13 mouse cellular contexts compared by ENCODE assay signal in the genomic region with DNA sequence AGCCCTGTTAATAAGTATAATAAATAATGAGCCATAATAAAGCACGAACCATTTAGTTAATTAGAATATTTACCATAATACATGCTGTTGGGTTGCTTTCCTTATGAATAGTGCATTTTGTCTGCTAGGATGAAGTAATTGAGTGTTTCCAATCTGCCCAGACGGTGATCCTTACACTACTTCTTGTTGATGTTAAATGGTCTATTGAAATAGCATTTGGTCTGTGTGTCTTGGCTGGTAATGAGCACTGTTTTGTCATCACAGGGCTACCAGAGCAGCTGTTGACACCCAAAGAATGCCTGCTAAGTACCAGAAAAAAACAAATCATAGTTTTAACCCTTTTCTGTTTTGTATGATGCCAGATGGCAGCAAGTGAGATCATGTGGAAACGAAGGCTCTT. TPM values are rescaled to one million over a fixed set of nuclear protein-coding genes. Genes with fewer than 3 reads are reported as not detected.
DNase-seq lines count a peak whose midpoint lies in the region; ATAC-seq lines count a peak whose summit lies in the region.
"Had no signal": no experiment of that assay in that cellular context is flagged by ENCODE, and none has a peak within 500 bp of the region (broad histone marks: within the 10 kb centered on the region; RNA-seq: fewer than 3 reads in every experiment).

No protein-coding gene starts in this region.

- H3K36me3 ChIP-seq in limb, embryonic 12.5 days: no peaks in the 10 kb centered on the region
- no peaks in the 10 kb centered on the region for H3K36me3 ChIP-seq in limb, embryonic 10.5 days
- no peaks in the 10 kb centered on the region for H3K36me3 ChIP-seq in forebrain, embryonic 16.5 days (ENCODE audit: control insufficient read depth, insufficient read depth)
- H3K36me3 ChIP-seq in neural tube, embryonic 12.5 days: no peaks in the 10 kb centered on the region
- H3K36me3 ChIP-seq: limb, embryonic 15.5 days had no signal

- no peaks in the 10 kb centered on the region for H3K9me3 ChIP-seq in limb, embryonic 12.5 days
- no peaks in the 10 kb centered on the region for H3K9me3 ChIP-seq in limb, embryonic 10.5 days (replicated peaks)
- no peaks in the 10 kb centered on the region for H3K9me3 ChIP-seq in forebrain, embryonic 16.5 days (ENCODE audit: control insufficient read depth, low read length)
- no peaks in the 10 kb centered on the region for H3K9me3 ChIP-seq in neural tube, embryonic 12.5 days
- H3K9me3 ChIP-seq: limb, embryonic 15.5 days had no signal

- ATAC-seq in limb, embryonic 12.5 days (ENCODE audit: insufficient number of reproducible peaks, insufficient read depth, low FRiP score, low TSS enrichment, low read depth): peak; percentile 66; the same call in 1 of the 2 replicates
- ATAC-seq in forebrain, embryonic 16.5 days: peak; percentile 97
- peak; percentile 78 for ATAC-seq in neural tube, embryonic 12.5 days (ENCODE audit: low FRiP score, low read depth)
- ATAC-seq: CD4-positive, CD25-positive, alpha-beta regulatory T cell, adult 4 months had no signal

- H3K27ac ChIP-seq in limb, embryonic 12.5 days: no peak overlapping the region
- H3K27ac ChIP-seq in limb, embryonic 10.5 days: no peak overlapping the region
- no peak overlapping the region for H3K27ac ChIP-seq in forebrain, embryonic 16.5 days (ENCODE audit: low read length)
- no peak overlapping the region for H3K27ac ChIP-seq in neural tube, embryonic 12.5 days
- H3K27ac ChIP-seq: left cerebral cortex, adult 2 months; limb, embryonic 15.5 days had no signal

- no peak overlapping the region for H3K4me3 ChIP-seq in limb, embryonic 12.5 days (replicated peaks)
- no peak overlapping the region for H3K4me3 ChIP-seq in limb, embryonic 10.5 days
- H3K4me3 ChIP-seq in forebrain, embryonic 16.5 days (replicated peaks; ENCODE audit: low read length): no peak overlapping the region
- no peak overlapping the region for H3K4me3 ChIP-seq in neural tube, embryonic 12.5 days
- H3K4me3 ChIP-seq: left cerebral cortex, adult 2 months; limb, embryonic 15.5 days had no signal

- H3K27me3 ChIP-seq in limb, embryonic 12.5 days: no peaks in the 10 kb centered on the region
- no peaks in the 10 kb centered on the region for H3K27me3 ChIP-seq in limb, embryonic 10.5 days (ENCODE audit: low read depth, poor library complexity, severe bottlenecking)
- H3K27me3 ChIP-seq in forebrain, embryonic 16.5 days (replicated peaks; ENCODE audit: control insufficient read depth, insufficient read depth, low read length): peaks cover 49% of the 10 kb centered on the region
- no peaks in the 10 kb centered on the region for H3K27me3 ChIP-seq in neural tube, embryonic 12.5 days (replicated peaks)
- H3K27me3 ChIP-seq: limb, embryonic 15.5 days had no signal

- H3K9ac ChIP-seq in limb, embryonic 12.5 days (replicated peaks): no peak overlapping the region
- H3K9ac ChIP-seq in forebrain, embryonic 16.5 days (replicated peaks; ENCODE audit: low read depth, low read length): no peak overlapping the region
- H3K9ac ChIP-seq in neural tube, embryonic 12.5 days: no peak overlapping the region
- H3K9ac ChIP-seq: limb, embryonic 15.5 days had no signal

- DNase-seq in limb, embryonic 10.5 days (ENCODE audit: low spot score): no peak
- peak; percentile 63 for DNase-seq in brain, adult 2 months (ENCODE audit: low read depth, low spot score)
- DNase-seq in cerebellum, adult 9-11 months: no peak
- no peak for DNase-seq in cerebellum, postnatal 36 days
- no peak for DNase-seq in natural killer cell, adult 2 months (ENCODE audit: low spot score in 2 of 2)
- DNase-seq: gastrocnemius, postnatal 25 days; kidney, postnatal 14 days had no signal

- WGBS in limb, embryonic 12.5 days: 54% methylated on average over 3 of the region's 3 CpGs
- 78% methylated on average over 3 of the region's 3 CpGs for WGBS in limb, embryonic 10.5 days
- 10% methylated on average over 3 of the region's 3 CpGs for WGBS in forebrain, embryonic 16.5 days
- WGBS in neural tube, embryonic 12.5 days: 19% methylated on average over 3 of the region's 3 CpGs

- no peak overlapping the region for H3K4me2 ChIP-seq in limb, embryonic 12.5 days
- H3K4me2 ChIP-seq in forebrain, embryonic 16.5 days (ENCODE audit: low read length): no peak overlapping the region
- no peak overlapping the region for H3K4me2 ChIP-seq in neural tube, embryonic 12.5 days (replicated peaks)
- H3K4me2 ChIP-seq: limb, embryonic 15.5 days had no signal

- peaks cover 17% of the 10 kb centered on the region for H3K4me1 ChIP-seq in limb, embryonic 12.5 days (replicated peaks)
- peaks cover 11% of the 10 kb centered on the region for H3K4me1 ChIP-seq in limb, embryonic 10.5 days
- H3K4me1 ChIP-seq in forebrain, embryonic 16.5 days (replicated peaks; ENCODE audit: control insufficient read depth, insufficient read depth, low read length): peaks cover 13% of the 10 kb centered on the region
- H3K4me1 ChIP-seq in neural tube, embryonic 12.5 days: peaks cover 23% of the 10 kb centered on the region

RNA-seq across cellular contexts. Expression of a gene that starts 42.8 kb away (rescaled TPM):
- polyA plus RNA-seq in limb, embryonic 12.5 days (2016; fragmentation: Nextera tagmentation; extraction: Ambion mirVana): 22.1 and 23.4 TPM in 2 replicates
- 9.0 and 10.6 TPM in 2 replicates for polyA plus RNA-seq in limb, embryonic 10.5 days (2016; fragmentation: Nextera tagmentation; extraction: Ambion mirVana)
- polyA plus RNA-seq in forebrain, embryonic 16.5 days (2015; fragmentation: Nextera tagmentation; extraction: Ambion mirVana): 2.7 and 3.6 TPM in 2 replicates
- 18.2 and 19.5 TPM in 2 replicates for polyA plus RNA-seq in neural tube, embryonic 12.5 days (2016; fragmentation: Nextera tagmentation; extraction: Ambion mirVana)

RNA-seq across cellular contexts. Expression of a gene that starts 57.4 kb away (rescaled TPM):
- polyA plus RNA-seq in limb, embryonic 12.5 days (2016; fragmentation: Nextera tagmentation; extraction: Ambion mirVana): 61.0 and 61.4 TPM in 2 replicates
- polyA plus RNA-seq in limb, embryonic 10.5 days (2016; fragmentation: Nextera tagmentation; extraction: Ambion mirVana): 49.3 and 57.2 TPM in 2 replicates
- 31.2 and 33.5 TPM in 2 replicates for polyA plus RNA-seq in forebrain, embryonic 16.5 days (2015; fragmentation: Nextera tagmentation; extraction: Ambion mirVana)
- 51.3 and 55.6 TPM in 2 replicates for polyA plus RNA-seq in neural tube, embryonic 12.5 days (2016; fragmentation: Nextera tagmentation; extraction: Ambion mirVana)
